Mouse (Mus musculus): ENCODE measurements around the gene Spsb3. TPM values are rescaled to one million over a fixed set of nuclear protein-coding genes. Genes with fewer than 3 reads are reported as not detected.

The Spsb3 gene
- total RNA-seq, 2 experiments from 2014 or later = 40.9 to 41.2 TPM

- no peak for DNase-seq (ENCODE audit: low spot score in 2 of 2)
These were observed 12.6 kb upstream of the Spsb3 start for GRCm38 (mm10) chr17:24873695-24874404.

- no peak for DNase-seq (ENCODE audit: low spot score in 2 of 2)
These were observed 12.1 kb upstream of the Spsb3 start for GRCm38 (mm10) chr17:24874405-24874745.

- DNase-seq (ENCODE audit: low spot score in 2 of 2) = no peak
These were observed 11.5 kb upstream of the Spsb3 start for GRCm38 (mm10) chr17:24874989-24875388.

GRCm38 (mm10) chr17:24877336-24878116 is 8.9 kb upstream of the Spsb3 start:
- DNase-seq (ENCODE audit: low spot score in 2 of 2) = no peak

- no peak for DNase-seq (ENCODE audit: low spot score in 2 of 2)
These were observed 8.4 kb upstream of the Spsb3 start for GRCm38 (mm10) chr17:24878117-24878397.

- DNase-seq (ENCODE audit: low spot score in 2 of 2) = no peak
These were observed 7.9 kb upstream of the Spsb3 start for GRCm38 (mm10) chr17:24878531-24878930.

GRCm38 (mm10) chr17:24881738-24882440 is 4.6 kb upstream of the Spsb3 start:
- no peak for DNase-seq (ENCODE audit: low spot score in 2 of 2)

GRCm38 (mm10) chr17:24884391-24884790 is 2.1 kb upstream of the Spsb3 start:
- no peak for DNase-seq (ENCODE audit: low spot score in 2 of 2)

- DNase-seq (ENCODE audit: low spot score in 2 of 2) = no peak
These were observed 898 bp upstream of the Spsb3 start for GRCm38 (mm10) chr17:24885356-24886133.

GRCm38 (mm10) chr17:24886932-24887271 is 459 bp downstream of the Spsb3 start:
- DNase-seq (ENCODE audit: low spot score in 2 of 2) = no peak

GRCm38 (mm10) chr17:24887291-24888080 is 1.0 kb downstream of the Spsb3 start:
- DNase-seq (ENCODE audit: low spot score in 2 of 2) = no peak

GRCm38 (mm10) chr17:24888862-24889261 is 2.4 kb downstream of the Spsb3 start:
- no peak for DNase-seq (ENCODE audit: low spot score in 2 of 2)

GRCm38 (mm10) chr17:24890151-24891092 is 4.0 kb downstream of the Spsb3 start:
- DNase-seq (ENCODE audit: low spot score in 2 of 2) = no peak

GRCm38 (mm10) chr17:24891321-24891720 is 4.9 kb downstream of the Spsb3 start:
- no peak for DNase-seq (ENCODE audit: low spot score in 2 of 2)

GRCm38 (mm10) chr17:24892785-24893184 is 6.3 kb downstream of the Spsb3 start:
- DNase-seq (ENCODE audit: low spot score in 2 of 2) = no peak

- no peak for DNase-seq (ENCODE audit: low spot score in 2 of 2)
These were observed 6.8 kb downstream of the Spsb3 start for GRCm38 (mm10) chr17:24893276-24893675.

- DNase-seq (ENCODE audit: low spot score in 2 of 2) = no peak
These were observed 7.9 kb downstream of the Spsb3 start for GRCm38 (mm10) chr17:24894061-24894994.

- DNase-seq (ENCODE audit: low spot score in 2 of 2) = peak; percentile 83 to 88
These were observed 8.6 kb downstream of the Spsb3 start, which contains the start of the genes Eme2 and Mrps34 for GRCm38 (mm10) chr17:24894995-24895547. TSS of gene Eme2 (minus strand) at chr17:24895087. TSS of gene Mrps34 (plus strand) at chr17:24895116.
